Mouse (Mus musculus): ENCODE measurements around the gene Rab3gap1. TPM values are rescaled to one million over a fixed set of nuclear protein-coding genes. Genes with fewer than 3 reads are reported as not detected.

The Rab3gap1 gene
- polyA plus RNA-seq, 1 experiment: 35.4 TPM

GRCm38 (mm10) chr1:127913116-127913515 is 44.5 kb downstream of the Rab3gap1 start:
- Histone ChIP-seq H3K4me3 (ENCODE audit: insufficient read depth, low read length) (no peak overlapping the region), H3K4me1 (ENCODE audit: control insufficient read depth, insufficient read depth, low read length) (no peaks in the 10 kb centered on the region), H3K27ac (ENCODE audit: insufficient read depth, low read length) (no peak overlapping the region)
- TF ChIP-seq CTCF (IDR thresholded peaks at IDR 0.05; ENCODE audit: borderline replicate concordance, insufficient read depth, low read length): no peak
- no peak for TF ChIP-seq POLR2A (IDR thresholded peaks at IDR 0.05; ENCODE audit: low read depth, low read length)

- H3K4me1 ChIP-seq (ENCODE audit: control insufficient read depth, insufficient read depth, low read length): no peaks in the 10 kb centered on the region
- TF ChIP-seq POLR2A (IDR thresholded peaks at IDR 0.05; ENCODE audit: low read depth, low read length): no peak
- no peak for TF ChIP-seq CTCF (IDR thresholded peaks at IDR 0.05; ENCODE audit: borderline replicate concordance, insufficient read depth, low read length)
- no peak overlapping the region for H3K4me3 ChIP-seq (ENCODE audit: insufficient read depth, low read length)
- no peak overlapping the region; the same call in 1 of the 2 replicates for H3K27ac ChIP-seq (ENCODE audit: insufficient read depth, low read length)
Measured at GRCm38 (mm10) chr1:127915316-127915715, 46.7 kb downstream of the Rab3gap1 start.

GRCm38 (mm10) chr1:127915802-127916201 is 47.2 kb downstream of the Rab3gap1 start:
- Histone ChIP-seq H3K4me1 (ENCODE audit: control insufficient read depth, insufficient read depth, low read length) (no peaks in the 10 kb centered on the region), H3K4me3 (ENCODE audit: insufficient read depth, low read length) (no peak overlapping the region), H3K27ac (ENCODE audit: insufficient read depth, low read length) (no peak overlapping the region)
- no peak for TF ChIP-seq CTCF (IDR thresholded peaks at IDR 0.05; ENCODE audit: borderline replicate concordance, insufficient read depth, low read length)
- TF ChIP-seq POLR2A (IDR thresholded peaks at IDR 0.05; ENCODE audit: low read depth, low read length): no peak

DNA sequence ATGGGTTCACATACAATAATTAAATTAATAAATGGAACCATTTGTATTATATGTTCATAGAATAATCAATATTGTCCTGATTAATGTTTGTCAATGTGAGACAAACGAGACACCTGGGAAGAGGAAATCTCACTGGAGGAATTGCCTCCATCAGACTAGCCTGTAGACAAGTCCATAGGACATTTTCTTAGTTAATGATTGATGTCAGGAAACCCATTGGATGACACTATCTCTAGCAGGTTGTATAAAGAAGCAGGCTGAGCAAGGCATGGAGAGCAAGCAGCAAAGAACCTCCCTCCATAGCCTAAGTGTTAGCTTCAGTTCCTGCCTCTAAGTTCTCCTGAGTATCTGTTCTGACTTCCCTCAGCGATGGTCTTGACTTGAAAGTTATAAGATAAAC is 64.8 kb downstream of the Rab3gap1 start:
- H3K4me1 ChIP-seq (ENCODE audit: control insufficient read depth, insufficient read depth, low read length): no peaks in the 10 kb centered on the region
- no peak overlapping the region for H3K4me3 ChIP-seq (ENCODE audit: insufficient read depth, low read length)
- H3K27ac ChIP-seq (ENCODE audit: insufficient read depth, low read length): no peak overlapping the region
- TF ChIP-seq POLR2A (IDR thresholded peaks at IDR 0.05; ENCODE audit: low read depth, low read length) (no peak), CTCF (IDR thresholded peaks at IDR 0.05; ENCODE audit: borderline replicate concordance, insufficient read depth, low read length) (no peak)

GRCm38 (mm10) chr1:127934322-127934721 is 65.7 kb downstream of the Rab3gap1 start:
- H3K4me1 ChIP-seq (ENCODE audit: control insufficient read depth, insufficient read depth, low read length): no peaks in the 10 kb centered on the region
- H3K4me3 ChIP-seq (ENCODE audit: insufficient read depth, low read length): no peak overlapping the region
- TF ChIP-seq CTCF (IDR thresholded peaks at IDR 0.05; ENCODE audit: borderline replicate concordance, insufficient read depth, low read length): no peak
- no peak for TF ChIP-seq POLR2A (IDR thresholded peaks at IDR 0.05; ENCODE audit: low read depth, low read length)
- H3K27ac ChIP-seq (ENCODE audit: insufficient read depth, low read length): no peak overlapping the region

DNA sequence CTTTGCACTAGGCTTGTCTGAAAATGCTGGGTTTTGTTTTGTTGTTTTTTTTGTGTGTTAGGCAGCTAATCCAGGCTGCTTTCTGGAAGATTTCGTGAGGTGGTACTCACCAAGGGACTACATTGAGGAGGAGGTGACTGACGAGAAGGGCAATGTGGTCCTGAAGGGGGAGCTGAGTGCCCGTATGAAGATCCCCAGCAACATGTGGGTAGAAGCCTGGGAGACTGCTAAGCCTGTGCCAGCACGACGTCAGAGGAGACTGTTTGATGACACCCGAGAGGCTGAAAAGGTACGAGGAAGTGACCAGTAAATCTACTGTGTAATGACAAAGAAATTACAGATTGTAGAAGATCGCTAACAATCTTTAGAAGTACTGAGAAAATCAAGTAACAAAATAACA is 68.7 kb downstream of the Rab3gap1 start:
- Histone ChIP-seq H3K4me1 (ENCODE audit: control insufficient read depth, insufficient read depth, low read length) (no peaks in the 10 kb centered on the region), H3K4me3 (ENCODE audit: insufficient read depth, low read length) (no peak overlapping the region), H3K27ac (ENCODE audit: insufficient read depth, low read length) (no peak overlapping the region)
- TF ChIP-seq CTCF (IDR thresholded peaks at IDR 0.05; ENCODE audit: borderline replicate concordance, insufficient read depth, low read length) (no peak), POLR2A (IDR thresholded peaks at IDR 0.05; ENCODE audit: low read depth, low read length) (no peak)

- no peak for TF ChIP-seq CTCF (IDR thresholded peaks at IDR 0.05; ENCODE audit: borderline replicate concordance, insufficient read depth, low read length)
- H3K4me1 ChIP-seq (ENCODE audit: control insufficient read depth, insufficient read depth, low read length): no peaks in the 10 kb centered on the region
- H3K27ac ChIP-seq (ENCODE audit: insufficient read depth, low read length): no peak overlapping the region
- H3K4me3 ChIP-seq (ENCODE audit: insufficient read depth, low read length): no peak overlapping the region
Measured at GRCm38 (mm10) chr1:127942231-127942630, 73.7 kb downstream of the Rab3gap1 start.

DNA sequence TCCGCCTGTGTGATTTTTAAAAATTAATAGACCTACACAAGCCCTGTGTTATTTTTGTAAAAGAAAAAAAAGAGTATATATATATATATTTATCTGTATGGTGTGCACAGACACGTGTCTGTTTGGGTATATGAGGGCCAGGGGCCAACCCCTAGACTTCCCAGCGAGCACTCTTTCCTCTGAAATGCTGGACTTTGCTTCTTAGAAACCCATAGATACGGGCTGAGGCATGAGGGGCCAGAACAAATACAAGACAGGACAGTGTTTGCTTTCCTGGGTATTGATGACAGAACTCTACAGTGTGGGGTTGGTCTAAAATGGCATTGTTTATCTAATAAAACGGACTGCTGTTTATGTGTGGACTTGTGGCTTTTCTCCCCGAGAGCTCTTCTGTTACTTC is 74.9 kb downstream of the Rab3gap1 start:
- no peaks in the 10 kb centered on the region for H3K4me1 ChIP-seq (ENCODE audit: control insufficient read depth, insufficient read depth, low read length)
- H3K27ac ChIP-seq (ENCODE audit: insufficient read depth, low read length): no peak overlapping the region
- TF ChIP-seq POLR2A (IDR thresholded peaks at IDR 0.05; ENCODE audit: low read depth, low read length) (no peak), CTCF (IDR thresholded peaks at IDR 0.05; ENCODE audit: borderline replicate concordance, insufficient read depth, low read length) (no peak)
- H3K4me3 ChIP-seq (ENCODE audit: insufficient read depth, low read length): no peak overlapping the region

DNA sequence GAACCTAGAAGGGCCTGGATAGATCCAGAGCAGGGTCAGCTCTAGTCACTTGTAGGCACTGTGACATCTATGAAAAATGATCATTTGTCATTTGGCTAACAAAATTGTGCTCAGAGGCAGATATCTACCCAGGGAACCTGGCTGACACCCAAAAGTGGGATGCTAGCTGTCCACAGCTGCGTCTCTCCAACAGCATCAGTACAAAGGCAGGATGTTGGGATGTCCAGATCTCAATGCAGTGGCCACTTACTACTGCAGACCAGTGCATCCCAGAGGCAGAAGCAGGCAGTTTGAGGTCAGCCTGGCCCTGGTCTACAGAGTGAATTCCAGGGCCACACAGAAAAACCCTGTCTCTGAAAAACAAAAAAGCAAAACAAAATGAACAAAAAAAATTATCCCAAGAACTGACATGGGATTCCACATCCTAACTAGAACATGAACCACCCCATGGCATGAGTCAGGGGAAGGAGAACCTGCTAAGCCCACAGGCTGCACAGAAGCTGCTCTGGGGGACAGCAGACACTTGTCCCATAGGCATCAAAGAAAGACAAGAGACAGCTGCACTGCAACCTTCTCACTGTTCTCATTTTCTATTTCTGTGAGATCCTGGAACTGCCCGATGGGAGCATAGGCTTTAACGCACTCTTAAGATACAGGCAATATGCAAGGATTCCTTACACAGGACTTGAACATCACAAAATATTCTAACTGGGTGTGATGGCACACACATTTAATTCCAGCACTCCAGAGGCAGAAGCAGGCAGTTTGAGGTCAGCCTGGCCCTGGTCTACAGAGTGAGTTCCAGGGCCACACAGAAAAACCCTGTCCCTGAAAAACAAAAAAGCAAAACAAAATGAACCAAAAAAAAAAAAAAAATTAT is 77.4 kb downstream of the Rab3gap1 start:
- H3K4me3 ChIP-seq (ENCODE audit: insufficient read depth, low read length): no peak overlapping the region
- no peaks in the 10 kb centered on the region for H3K4me1 ChIP-seq (ENCODE audit: control insufficient read depth, insufficient read depth, low read length)
- no peak overlapping the region for H3K27ac ChIP-seq (ENCODE audit: insufficient read depth, low read length)
- TF ChIP-seq POLR2A (IDR thresholded peaks at IDR 0.05; ENCODE audit: low read depth, low read length) (no peak), CTCF (IDR thresholded peaks at IDR 0.05; ENCODE audit: borderline replicate concordance, insufficient read depth, low read length) (no peak)

- no peak overlapping the region for H3K27ac ChIP-seq (ENCODE audit: insufficient read depth, low read length)
- no peak overlapping the region for H3K4me3 ChIP-seq (ENCODE audit: insufficient read depth, low read length)
- no peak for TF ChIP-seq POLR2A (IDR thresholded peaks at IDR 0.05; ENCODE audit: low read depth, low read length)
- no peak for TF ChIP-seq CTCF (IDR thresholded peaks at IDR 0.05; ENCODE audit: borderline replicate concordance, insufficient read depth, low read length)
- H3K4me1 ChIP-seq (ENCODE audit: control insufficient read depth, insufficient read depth, low read length): no peaks in the 10 kb centered on the region
Measured at GRCm38 (mm10) chr1:127946615-127947249, 78.2 kb downstream of the Rab3gap1 start.
